Mouse (Mus musculus) embryo, embryonic 10 days (tissue): ENCODE measurements around the gene Mapk8ip3.
"Not testable (repeated sequence)": the region's sequence is repeated elsewhere in the genome, so short reads cannot be mapped to it uniquely, and the experiment has no call there.

Source experiments
- DNase-seq: peaks from one replicate; pipeline ENCODE4 v3.0.0-alpha.2; 2015; ENCODE audit warnings: low spot score

Mapk8ip3 gene

DNA sequence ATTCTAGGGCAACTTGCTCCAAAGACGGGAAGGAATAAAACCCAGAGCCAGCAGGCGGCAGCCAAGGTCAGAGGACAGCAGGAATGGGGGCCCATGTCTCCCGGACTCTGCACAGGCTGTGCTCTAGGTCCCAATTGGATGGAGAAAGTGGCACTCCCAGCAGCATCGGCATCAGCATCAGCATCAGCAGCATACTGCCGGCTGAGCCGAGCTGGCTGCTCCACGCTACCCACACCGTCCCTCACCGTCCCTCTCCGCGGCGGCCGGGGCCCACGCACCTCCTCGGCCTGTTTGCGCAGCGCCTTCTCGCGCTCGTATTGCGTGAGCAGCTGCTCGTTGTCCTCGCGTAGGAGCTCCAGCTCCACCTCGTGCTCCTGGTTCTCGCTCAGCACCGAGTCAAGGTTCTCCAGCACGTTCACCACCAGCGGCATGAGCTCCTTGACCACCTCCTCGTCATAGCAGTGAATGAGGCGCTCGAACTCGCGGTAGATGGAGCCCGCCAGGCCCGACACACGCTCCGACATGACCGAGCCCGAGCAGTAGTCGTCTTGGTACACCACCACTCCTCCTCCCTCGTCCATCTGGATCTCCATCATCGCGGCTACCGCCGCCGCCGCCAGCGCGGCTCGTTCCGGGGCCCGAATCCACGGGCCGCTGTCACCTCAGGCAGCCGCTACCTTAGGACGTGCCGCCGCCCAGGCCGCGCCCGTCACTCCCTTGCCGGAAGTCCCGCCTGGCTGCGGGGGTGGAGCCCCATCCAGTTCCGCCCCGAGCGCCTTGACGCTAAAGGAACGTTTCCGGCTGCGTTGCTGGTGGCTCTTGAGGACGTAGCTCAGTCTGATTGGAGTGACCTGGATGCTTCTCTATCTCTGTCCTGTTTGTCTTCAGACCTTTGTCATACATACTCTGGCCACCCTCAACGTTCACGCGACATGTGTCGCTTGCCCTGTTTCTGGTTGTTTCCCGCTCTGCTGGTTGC lies at the start of gene Mapk8ip3:
Gene Mapk8ip3 (minus strand): TSS at position 719 of the 979 bp plus-strand sequence.
- peak; percentile 97 for DNase-seq

DNA sequence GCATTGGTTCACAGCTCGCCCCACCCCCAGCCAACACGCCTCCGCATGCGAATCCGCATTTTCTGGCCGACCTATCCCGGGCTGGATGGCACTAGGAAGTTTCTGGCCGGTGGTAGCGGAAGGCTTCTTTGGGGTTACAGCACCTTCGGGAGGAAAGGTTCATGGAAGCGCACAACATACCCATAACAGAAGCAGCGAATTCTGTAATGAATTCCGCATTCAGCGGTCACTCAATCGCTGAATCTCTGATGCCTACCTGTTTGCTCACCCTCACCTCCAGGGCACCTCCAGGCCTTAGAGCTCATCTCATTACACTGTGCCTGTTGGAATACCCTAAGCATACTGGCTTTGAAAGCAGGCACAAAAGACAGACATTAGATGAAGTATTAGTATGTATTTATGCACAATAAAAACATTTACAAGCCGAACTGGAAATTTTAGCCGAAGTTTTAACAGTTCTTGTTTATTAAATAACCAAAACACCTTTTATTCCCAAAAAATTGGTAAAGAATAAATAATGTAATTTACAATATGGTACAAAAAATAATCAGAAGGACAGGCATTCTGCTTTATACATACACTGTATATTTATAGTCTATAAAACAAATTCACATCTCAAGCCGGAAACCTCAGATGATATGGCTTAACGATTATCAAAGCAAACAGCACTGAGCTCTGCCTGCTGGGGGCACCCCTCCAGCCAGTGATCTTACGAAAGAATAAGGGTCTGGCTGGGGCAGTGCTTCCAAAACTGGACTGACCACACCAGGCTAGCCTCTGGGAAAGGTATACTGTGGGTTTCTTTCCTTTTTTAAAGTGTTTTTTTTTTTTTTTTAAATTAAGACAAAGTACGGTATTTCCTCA lies 24.3 kb upstream of the Mapk8ip3 start:
- DNase-seq, result no peak

DNA sequence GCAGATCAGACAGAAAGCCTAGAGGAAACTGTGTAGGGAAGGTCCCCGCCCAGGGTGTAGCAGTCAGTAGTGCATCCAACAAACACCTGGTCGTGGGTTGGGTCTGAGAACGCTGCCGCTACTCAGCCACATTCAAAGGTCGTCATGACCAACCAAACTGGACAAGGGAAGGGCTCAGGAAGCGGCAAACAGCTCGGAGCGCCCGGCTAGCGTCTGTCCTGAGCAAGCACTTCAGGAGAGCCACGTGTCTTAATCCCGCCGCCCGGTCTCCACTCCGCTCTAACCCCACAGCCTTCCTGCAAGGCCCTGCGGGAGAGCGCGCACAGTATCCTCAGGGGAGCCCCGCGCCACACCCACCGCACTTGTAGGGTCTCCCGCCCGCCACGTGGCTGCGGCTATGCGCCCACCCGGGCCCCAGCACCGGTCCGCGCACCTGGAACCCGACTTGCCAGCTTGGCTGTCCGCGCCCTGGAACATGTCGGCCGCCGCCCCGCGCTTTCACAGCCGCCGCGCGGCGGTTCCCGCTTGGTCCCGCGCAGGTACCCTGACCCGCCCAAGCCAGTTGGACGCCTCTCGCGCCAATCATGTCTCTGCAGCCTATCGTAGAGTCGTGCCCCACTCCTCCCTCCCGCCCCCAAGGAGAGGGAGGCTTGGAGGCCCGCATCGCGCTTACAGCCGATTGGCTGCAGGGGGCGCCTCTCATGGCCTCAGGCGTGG lies 23.5 kb upstream of the Mapk8ip3 start, which contains the start of gene Jpt2:
Gene Jpt2 (minus strand): TSS at position 555 of the 717 bp plus-strand sequence.
- peak; percentile 98 for DNase-seq

DNA sequence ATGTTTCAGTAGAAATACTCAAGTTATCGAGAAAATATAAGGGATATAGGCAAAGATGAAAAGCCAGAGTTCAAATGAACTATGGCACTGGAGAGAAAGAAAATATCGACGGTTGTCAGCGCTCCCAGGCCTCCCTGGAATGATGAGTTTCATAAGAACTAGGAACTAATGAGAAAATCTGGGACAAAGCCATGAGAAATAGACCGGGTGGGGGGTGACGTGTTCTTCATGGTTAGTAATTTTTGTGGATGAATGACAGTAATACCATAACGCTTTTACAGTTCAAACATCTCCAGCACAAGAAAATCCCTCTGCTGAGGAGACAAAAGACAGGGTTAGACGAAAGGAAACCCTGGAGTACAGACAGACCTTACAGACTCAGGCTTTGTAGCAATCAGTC lies 22.6 kb upstream of the Mapk8ip3 start:
- DNase-seq, result no peak

DNA sequence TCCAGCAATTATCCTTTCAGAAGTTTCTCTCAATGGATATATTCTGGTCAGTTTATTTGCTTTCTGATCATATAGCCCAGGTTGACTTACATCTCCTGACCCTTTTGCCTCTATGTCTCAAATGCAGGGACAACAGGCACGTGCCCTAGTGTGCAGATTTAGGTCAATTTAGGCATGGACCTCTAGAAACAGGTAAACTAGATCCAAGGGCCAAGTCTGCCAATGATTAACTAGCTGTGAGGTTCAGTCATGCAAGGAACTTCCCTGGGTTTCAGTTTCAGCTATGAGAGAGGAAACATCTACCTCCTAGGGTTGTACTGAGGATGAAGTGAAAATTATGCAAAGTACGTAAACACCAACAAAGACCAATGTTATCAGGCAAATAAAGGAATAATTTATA lies 16.5 kb upstream of the Mapk8ip3 start:
- DNase-seq, result no peak

DNA sequence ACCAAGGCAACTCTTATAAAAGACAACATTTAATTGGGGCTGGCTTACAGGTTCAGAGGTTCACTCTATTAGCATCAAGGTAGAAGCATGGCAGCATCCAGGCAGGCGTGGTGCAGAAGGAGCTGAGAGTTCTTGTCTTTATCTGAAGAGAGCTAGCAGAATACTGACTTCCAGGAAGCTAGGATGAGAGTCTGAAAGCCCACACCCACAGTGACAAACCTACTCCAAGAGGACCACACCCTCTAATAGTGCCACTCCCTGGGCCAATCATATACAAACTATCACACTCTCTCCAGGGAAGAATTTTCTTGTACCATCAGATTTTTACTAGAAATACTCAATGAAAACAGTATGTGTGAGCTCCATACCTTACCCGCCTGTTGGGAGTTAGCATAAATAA lies 13.9 kb upstream of the Mapk8ip3 start:
- DNase-seq, result no peak

DNA sequence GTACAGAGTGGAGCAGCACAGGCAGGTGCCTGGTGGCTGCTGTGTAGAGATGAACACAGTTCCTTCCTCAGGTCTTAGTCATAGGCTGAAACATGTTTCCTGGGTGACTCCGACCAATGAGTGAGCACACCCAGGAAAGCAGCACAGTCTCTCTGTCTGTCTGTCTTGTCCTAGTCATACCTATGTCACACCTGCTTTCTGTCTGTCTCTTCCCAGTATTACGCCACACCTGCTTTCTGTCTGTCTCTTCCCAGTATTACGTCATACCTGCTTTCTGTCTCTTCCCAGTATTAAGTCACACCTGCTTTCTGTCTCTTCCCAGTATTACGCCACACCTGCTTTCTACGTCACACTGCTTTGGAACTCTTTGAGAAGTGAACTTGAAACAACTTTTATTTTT lies 11.4 kb upstream of the Mapk8ip3 start:
- DNase-seq, result no peak

DNA sequence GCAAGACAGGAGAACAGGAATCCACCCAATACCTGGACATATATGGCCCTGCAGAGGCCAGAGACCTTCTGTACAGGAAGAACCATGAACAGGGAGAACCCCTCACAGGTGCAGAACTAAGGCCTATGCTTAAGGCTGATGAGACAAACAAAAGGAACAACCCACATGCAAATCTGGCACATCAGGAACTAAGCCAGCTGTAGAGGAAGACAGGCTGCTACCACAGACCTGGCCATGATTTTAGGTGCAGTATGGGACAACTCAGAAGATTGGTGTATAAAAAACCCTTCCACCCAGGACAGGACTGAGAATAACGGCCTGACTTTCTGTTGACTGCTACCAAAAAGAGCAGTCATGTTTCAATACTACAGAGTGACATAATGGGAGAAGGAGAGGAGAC lies 6.8 kb upstream of the Mapk8ip3 start:
- not testable (repeated sequence) for DNase-seq

DNA sequence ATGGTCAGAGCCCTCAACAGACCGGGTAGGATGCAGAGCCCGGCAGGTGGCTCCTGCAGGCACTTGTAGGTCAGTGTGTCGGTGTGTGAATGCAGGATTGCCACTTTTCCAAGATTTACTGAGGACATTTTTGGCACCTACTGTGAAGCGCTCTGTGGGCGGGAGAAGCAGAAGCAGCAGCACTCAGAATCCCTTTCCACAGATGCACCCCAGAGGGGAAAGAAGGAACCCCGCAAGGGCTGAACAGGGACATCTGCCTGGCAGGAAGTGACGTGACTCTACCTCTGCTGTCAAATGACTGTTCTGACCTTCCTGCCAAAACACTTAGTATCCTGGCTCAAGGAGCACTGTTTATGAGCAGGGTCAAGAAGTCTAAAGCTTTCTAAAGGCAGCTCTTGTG lies 6.3 kb upstream of the Mapk8ip3 start:
- no peak for DNase-seq

DNA sequence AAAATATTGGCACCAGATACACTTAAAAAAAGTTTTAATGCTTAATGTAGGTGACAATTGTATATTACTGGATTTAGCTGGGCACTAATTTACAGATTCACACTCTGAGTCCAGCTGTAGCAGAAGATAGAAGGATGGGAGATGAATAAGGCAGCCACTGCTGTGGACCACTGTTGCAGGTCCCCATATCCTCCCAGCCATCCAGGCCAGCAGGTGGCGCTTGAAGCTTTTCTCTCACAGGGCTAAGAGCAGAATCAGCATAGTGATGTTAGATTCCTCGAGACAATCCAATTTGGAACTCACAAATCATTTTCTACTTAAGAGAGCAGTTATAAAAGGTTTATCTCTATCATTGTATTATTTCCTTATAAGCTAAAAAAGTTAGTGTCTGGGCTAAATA lies 5.7 kb upstream of the Mapk8ip3 start:
- DNase-seq, result not testable (repeated sequence)

DNA sequence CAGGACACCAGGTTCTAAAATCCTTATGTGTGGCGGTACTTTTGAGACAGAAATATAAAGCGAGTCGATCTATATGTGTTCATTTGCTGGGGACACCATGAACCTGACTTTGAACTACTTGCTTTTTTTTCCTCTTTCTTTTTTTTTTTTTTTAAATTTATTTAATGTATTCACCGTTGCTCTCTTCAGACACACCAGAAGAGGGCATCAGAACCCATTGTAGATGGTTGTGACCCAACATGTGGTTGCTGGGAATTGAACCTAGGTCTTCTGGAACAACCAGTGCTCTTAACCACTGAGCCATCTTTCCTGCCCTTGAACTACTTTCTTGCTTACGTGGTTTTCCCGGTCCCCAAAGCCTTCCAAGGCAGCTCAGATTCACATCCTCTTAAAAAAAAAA lies 489 bp upstream of the Mapk8ip3 start:
- no peak for DNase-seq

DNA sequence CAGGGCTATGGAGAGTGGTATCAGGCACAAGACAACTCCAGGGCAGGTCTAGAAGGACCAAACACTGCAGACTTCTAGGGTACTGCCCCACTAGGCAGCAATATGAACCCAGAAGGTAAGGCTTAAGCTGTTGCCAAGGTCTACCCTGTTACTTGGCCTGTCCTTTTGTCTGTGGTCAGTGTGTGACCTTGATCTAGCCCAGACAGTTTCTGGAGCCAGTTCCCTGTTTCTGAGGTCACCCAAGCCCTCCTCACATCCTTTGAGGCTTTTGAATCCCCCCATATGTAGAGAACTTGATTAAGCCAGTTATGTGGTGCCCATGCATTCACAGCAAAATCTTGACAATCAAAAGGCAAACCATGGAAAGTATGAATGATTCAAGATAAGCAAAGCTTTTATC lies 1.1 kb downstream of the Mapk8ip3 start:
- DNase-seq, result no peak

DNA sequence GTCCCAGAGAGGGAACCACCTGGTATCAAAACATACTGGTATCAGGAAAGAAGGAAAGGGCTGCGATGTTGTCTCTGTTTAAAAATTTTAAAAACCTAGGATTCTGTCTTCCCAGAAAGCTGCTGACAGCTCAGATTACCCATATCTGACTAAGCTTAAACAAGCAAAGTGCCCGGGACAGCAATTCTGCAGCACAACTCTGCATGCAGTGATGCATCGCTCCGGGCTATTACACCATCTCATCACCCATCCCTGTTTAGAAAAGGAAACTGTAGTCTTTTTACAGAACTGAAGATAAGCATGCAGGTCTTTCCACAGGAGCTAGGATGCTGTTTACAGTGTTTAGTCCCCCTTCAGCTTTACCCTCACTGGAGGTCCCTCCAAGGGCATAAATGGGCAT lies 1.9 kb downstream of the Mapk8ip3 start:
- DNase-seq, result no peak

DNA sequence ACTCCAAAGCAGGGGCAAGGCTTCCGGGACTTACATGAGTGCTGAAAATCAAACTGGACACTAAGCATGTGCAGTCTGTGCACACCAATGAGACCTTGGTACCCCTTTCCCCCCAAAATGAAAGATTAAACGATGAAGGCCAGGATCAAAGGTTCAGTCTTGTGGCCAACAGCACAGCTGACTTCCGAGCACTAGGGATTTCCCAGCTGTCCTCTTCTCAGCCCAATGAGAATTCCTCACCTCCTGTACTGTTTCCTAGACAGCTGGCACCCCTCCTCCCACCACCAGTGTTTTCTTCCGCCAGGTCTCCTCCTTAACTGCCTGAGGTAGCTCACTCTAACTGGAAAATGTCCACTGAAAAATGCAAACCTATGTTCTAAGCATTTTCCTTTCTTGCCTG lies 3.6 kb downstream of the Mapk8ip3 start:
- DNase-seq, result no peak

DNA sequence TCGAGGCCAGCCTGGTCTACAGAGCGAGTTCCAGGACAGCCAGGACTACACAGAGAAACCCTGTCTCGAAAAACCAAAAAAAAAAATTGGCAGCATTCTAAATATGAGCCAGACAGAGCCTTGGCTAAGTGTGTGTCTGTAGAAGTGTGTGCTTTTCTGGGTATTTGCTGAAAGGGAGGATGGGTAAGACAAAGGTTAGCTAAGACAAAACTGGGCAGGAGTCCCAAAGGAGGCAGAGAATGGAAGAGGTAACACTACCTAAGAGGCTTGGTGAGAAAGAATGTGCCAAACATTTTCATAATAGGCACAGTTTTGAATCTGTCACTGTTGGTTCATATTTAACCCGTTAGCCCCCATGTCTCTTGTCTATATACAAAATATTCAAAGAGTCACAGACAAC lies 4.3 kb downstream of the Mapk8ip3 start:
- no peak for DNase-seq

DNA sequence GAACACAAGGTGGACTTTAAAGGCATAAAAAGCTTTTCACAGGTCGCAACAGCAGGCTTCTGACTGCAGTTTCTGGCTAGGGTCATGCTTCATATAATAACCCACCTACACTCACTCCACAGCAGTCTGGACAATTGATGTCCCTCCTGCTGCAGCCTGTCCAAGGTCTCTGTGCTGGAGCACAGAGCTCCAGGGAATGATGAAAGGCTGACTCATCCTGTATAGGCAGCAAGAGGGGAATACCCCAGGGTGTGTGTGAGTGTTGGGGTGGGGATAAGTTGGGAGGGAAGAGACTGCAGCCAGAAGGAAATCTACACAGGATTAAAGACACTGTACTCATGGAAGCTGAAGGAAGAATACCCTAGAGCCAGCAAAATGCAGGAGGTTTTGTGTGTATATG lies 7.3 kb downstream of the Mapk8ip3 start:
- no peak for DNase-seq

DNA sequence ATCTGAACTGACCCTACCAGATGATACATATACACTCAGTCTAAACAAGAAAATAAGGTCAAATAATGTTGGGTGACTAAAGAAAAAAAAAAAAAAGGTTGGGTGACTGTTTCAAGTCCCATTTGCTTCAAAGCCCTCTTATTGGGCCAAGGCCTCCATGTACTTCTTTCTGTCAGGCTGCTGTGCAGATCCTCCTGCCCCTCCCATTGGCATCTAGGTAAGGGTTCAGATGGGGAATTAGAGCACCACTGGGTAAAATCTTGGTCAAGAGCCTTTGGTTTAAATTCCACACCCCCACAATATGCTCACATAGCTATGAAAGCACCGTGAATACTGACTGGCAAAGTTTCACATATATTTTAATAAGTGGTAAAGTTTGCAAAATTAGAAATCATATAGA lies 13.5 kb downstream of the Mapk8ip3 start:
- DNase-seq, result no peak

DNA sequence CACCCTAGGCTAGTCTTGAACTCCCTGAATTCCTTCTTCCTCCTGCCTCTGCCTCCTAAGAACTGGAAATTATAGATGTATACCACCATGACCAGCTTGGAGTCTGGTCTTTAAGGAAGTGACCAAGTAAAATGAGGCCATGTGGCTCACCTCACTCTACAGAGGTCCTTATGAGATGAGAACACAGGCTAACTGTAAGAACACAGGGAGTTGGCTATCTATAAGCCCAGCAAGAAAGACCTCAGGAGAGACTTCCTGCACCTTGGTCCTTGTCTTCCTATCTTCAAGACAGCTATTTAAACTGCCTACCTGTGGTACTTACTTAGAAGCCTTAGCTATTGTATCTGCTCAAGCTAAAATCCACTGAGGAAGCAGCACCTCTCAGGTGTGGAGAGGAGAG lies 22.8 kb downstream of the Mapk8ip3 start:
- DNase-seq, result no peak

DNA sequence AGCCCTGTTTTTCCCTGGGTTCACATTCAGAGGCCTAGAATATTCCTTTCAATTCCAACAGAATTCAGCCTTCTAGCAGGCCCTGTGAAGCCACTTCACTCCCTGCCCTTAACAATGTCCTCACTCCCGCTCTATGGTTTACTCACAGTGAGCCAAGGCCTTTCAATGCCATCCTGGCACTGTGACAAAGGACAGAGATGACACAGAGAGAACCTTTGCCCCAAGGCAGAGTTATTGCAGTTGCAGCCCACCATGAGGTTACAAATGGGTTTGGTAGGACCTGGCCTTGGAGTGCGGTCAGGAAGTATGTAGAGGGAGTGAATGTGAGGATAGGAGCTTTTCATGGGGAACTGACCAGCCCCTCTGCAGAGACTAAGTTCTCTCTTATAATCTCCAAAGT lies 29.2 kb downstream of the Mapk8ip3 start:
- DNase-seq, result no peak

DNA sequence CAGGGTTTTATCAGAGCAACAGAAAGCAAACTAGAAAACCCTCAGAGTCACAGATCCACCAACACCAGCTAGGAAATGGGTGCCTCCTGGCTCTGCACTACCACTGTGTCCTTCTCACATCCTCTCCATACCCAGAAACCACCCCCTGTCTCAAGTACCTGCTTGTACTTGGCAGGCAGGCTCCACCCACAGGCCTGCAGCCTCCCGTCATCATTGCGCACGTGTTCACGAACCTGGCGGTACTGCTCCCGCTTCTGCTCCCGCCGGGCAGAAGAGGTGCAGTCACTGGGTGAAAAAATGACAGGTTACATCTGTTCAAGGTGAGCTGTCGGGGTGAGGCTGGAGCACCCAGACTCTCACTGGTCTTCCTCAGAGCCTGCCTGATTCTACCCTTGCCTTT lies 33.0 kb downstream of the Mapk8ip3 start:
- no peak for DNase-seq

DNA sequence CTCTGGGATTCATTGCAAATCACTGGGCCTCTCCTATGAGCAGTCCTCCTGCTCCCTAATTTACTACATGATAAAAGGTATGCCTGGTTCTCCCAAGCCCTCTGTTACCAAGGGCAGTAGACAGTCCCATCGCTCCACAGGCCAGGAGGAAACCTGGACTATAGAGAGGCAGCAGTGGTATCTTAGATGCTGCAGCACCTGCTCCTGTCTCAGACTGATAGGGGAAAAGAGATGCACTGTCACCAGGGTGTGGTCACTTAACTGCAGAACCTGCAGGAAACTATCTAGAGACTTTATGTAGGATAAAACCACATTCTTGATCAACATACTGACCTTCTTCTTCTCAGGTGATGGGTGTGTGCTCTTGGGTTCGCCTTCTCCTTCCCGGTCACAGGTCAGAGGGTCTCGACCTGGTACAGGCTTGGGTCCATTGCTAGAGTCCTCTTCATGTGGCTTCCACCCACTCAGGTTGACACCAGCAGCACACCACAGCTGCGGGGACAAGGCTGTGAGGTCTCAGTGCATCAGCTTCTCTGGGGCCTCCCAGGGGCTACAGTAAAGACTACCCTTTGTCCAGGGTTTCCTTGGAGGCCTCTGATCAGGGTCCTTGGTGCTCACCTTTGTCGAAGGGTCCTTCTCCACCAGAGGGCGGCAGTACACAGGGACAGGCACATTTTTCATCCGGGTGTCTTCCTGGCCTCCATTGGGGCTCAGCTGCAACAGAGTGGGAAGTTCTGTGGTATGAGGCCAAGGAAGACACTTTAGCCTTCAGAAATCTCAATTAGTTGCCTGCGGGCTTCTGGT lies 33.9 kb downstream of the Mapk8ip3 start:
- peak; percentile 41 for DNase-seq
